Mouse (Mus musculus): ENCODE measurements around the gene Crybg2. TPM values are rescaled to one million over a fixed set of nuclear protein-coding genes. Genes with fewer than 3 reads are reported as not detected.

Crybg2 gene
- polyA plus RNA-seq, 1 experiment from 2014 or later, result 0.82 TPM

Other genes starting within 250 kb of the Crybg2 start
- gene Rps6ka1, start 173.0 kb upstream of the Crybg2 start, polyA plus RNA-seq (2016; fragmentation: Nextera tagmentation; extraction: Ambion mirVana), result 60.9 and 63.1 TPM in 2 replicates
- 971 and 1,001 TPM in 2 replicates for gene Hmgn2, start 92.2 kb upstream of the Crybg2 start, polyA plus RNA-seq (2016; fragmentation: Nextera tagmentation; extraction: Ambion mirVana)
- 24.5 and 25.6 TPM in 2 replicates for gene Dhdds, start 59.9 kb upstream of the Crybg2 start, polyA plus RNA-seq (2016; fragmentation: Nextera tagmentation; extraction: Ambion mirVana)
- gene Lin28a, start 42.0 kb upstream of the Crybg2 start, polyA plus RNA-seq (2016; fragmentation: Nextera tagmentation; extraction: Ambion mirVana), result 4.2 and 5.8 TPM in 2 replicates
- gene Zfp683, start 7.0 kb upstream of the Crybg2 start, polyA plus RNA-seq (2016; fragmentation: Nextera tagmentation; extraction: Ambion mirVana), result not detected in 2 replicates
- 18.5 and 21.5 TPM in 2 replicates for gene Cd52, start 34.3 kb downstream of the Crybg2 start, polyA plus RNA-seq (2016; fragmentation: Nextera tagmentation; extraction: Ambion mirVana)
- 3.4 and 3.7 TPM in 2 replicates for gene Ubxn11, start 41.8 kb downstream of the Crybg2 start, polyA plus RNA-seq (2016; fragmentation: Nextera tagmentation; extraction: Ambion mirVana)
- 187 and 205 TPM in 2 replicates for gene Sh3bgrl3, start 68.0 kb downstream of the Crybg2 start, polyA plus RNA-seq (2016; fragmentation: Nextera tagmentation; extraction: Ambion mirVana)
- gene Cep85, start 126.3 kb downstream of the Crybg2 start, polyA plus RNA-seq (2016; fragmentation: Nextera tagmentation; extraction: Ambion mirVana), result 37.5 and 38.0 TPM in 2 replicates
- not detected in 2 replicates for gene Gm7534, start 142.2 kb downstream of the Crybg2 start, polyA plus RNA-seq (2016; fragmentation: Nextera tagmentation; extraction: Ambion mirVana)
- not detected in 2 replicates for gene Catsper4, start 166.6 kb downstream of the Crybg2 start, polyA plus RNA-seq (2016; fragmentation: Nextera tagmentation; extraction: Ambion mirVana)
- 0.19 TPM in 1 of 2 replicates, not detected in the other for gene Cnksr1, start 177.6 kb downstream of the Crybg2 start, polyA plus RNA-seq (2016; fragmentation: Nextera tagmentation; extraction: Ambion mirVana)
- 0.30 and 0.48 TPM in 2 replicates for gene E130218I03Rik, start 182.8 kb downstream of the Crybg2 start, polyA plus RNA-seq (2016; fragmentation: Nextera tagmentation; extraction: Ambion mirVana)
- 15.7 and 16.5 TPM in 2 replicates for gene Zfp593, start 184.8 kb downstream of the Crybg2 start, polyA plus RNA-seq (2016; fragmentation: Nextera tagmentation; extraction: Ambion mirVana)
- gene Gm30191, start 186.1 kb downstream of the Crybg2 start, polyA plus RNA-seq (2016; fragmentation: Nextera tagmentation; extraction: Ambion mirVana), result not detected in 2 replicates
- 1.5 and 1.8 TPM in 2 replicates for gene Grrp1, start 193.3 kb downstream of the Crybg2 start, polyA plus RNA-seq (2016; fragmentation: Nextera tagmentation; extraction: Ambion mirVana)
- gene Pdik1l, start 227.1 kb downstream of the Crybg2 start, polyA plus RNA-seq (2016; fragmentation: Nextera tagmentation; extraction: Ambion mirVana), result 14.9 and 16.4 TPM in 2 replicates